Mouse (Mus musculus) liver, postnatal 0 days (tissue): ENCODE data around the gene Nr6a1.

Source experiments
- CTCF ChIP-seq: sonication (generic); IDR thresholded peaks from 2 replicates; pipeline ENCODE4 v1.5.1; 2016; ENCODE audit warnings: antibody characterized with exemption, low read depth
- EP300 ChIP-seq: IDR thresholded peaks from 2 replicates; pipeline ENCODE4 v1.6.1; 2016; ENCODE audit warnings: antibody characterized with exemption, low read depth, mild to moderate bottlenecking

DNA sequence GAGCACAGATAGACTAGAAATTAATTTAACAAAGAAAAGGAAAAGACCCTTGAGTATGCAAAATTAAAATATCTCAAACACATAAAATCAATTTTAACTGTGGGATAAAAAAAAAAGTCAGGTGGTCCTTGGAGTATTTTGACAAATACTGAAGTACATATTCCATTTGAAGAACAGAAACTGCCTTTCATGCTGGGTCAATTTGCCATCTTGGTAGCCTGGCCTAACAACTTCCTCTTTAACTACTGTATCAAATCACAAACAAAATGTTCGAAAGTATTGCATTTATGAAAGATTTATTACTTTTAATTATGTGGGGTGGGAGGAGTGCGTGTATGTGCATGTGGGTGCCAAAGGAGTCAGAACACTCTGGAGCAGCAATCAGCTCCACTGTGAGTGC, 81.2 kb downstream of the Nr6a1 start:
- TF ChIP-seq CTCF (no peak), EP300 (no peak)
